Mouse (Mus musculus): ENCODE measurements at regions not wholly inside any gene's neighbourhood (a gene's known extent, or its start where the extent isn't known, plus 50 kb on each side); places are given as distances from the start of the nearest gene placed in this dataset.
"Not testable (repeated sequence)": the region's sequence is repeated elsewhere in the genome, so short reads cannot be mapped to it uniquely, and the experiment has no call there.

- Histone ChIP-seq H3K4me3 (replicated peaks; ENCODE audit: low read depth, low read length) (no peak overlapping the region), H3K4me1 (ENCODE audit: control insufficient read depth, insufficient read depth, low read length) (no peaks in the 10 kb centered on the region), H3K9me3 (ENCODE audit: control insufficient read depth, low read length) (no peaks in the 10 kb centered on the region), H3K4me2 (ENCODE audit: low read length) (no peak overlapping the region), H3K36me3 (ENCODE audit: control insufficient read depth, insufficient read depth, low read length) (no peaks in the 10 kb centered on the region), H3K27ac (replicated peaks; ENCODE audit: low read depth, low read length) (no peak overlapping the region), H3K9ac (replicated peaks; ENCODE audit: low read length) (no peak overlapping the region), H3K27me3 (ENCODE audit: control insufficient read depth, insufficient read depth, low read length) (no peaks in the 10 kb centered on the region)
- ATAC-seq (ENCODE audit: low FRiP score, low TSS enrichment) (no peak), DNase-seq (no peak)
- WGBS = 88% methylated on average over 5 of the region's 5 CpGs
These were observed 227.4 kb upstream of the Gpc6 start for GRCm38 (mm10) chr14:116697675-116698074.

- Histone ChIP-seq H3K9ac (replicated peaks; ENCODE audit: low read length) (no peak overlapping the region), H3K9me3 (ENCODE audit: control insufficient read depth, low read length) (no peaks in the 10 kb centered on the region), H3K36me3 (ENCODE audit: control insufficient read depth, insufficient read depth, low read length) (no peaks in the 10 kb centered on the region), H3K27ac (replicated peaks; ENCODE audit: low read depth, low read length) (no peak overlapping the region), H3K4me2 (ENCODE audit: low read length) (no peak overlapping the region), H3K27me3 (ENCODE audit: control insufficient read depth, insufficient read depth, low read length) (no peaks in the 10 kb centered on the region), H3K4me3 (replicated peaks; ENCODE audit: low read depth, low read length) (no peak overlapping the region), H3K4me1 (ENCODE audit: control insufficient read depth, insufficient read depth, low read length) (no peaks in the 10 kb centered on the region)
- ATAC-seq (ENCODE audit: low FRiP score, low TSS enrichment) = no peak
- DNase-seq = no peak
- 70% methylated on average over 7 of the region's 7 CpGs for WGBS
These were observed 226.7 kb upstream of the Gpc6 start for GRCm38 (mm10) chr14:116698437-116698836.

DNA sequence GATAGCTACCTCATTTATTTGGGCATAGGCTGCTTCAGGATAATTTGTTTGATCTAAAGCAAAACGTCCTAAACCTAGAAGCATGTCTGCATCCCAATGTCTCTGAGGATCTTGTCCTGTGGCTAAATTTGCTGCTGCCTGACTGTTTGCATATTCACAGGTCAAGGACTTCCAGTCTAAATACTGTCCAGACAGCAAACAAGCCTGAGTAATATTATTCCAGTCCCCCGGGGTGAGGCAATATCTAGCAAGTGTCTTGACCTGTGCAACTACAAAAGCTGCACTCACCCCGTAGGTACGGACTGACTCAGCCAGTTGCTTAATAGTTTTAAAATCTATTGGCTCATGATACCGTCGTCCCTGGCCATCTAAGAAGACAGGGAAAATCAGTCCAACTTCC is 190.5 kb upstream of the Gpc6 start:
- not testable (repeated sequence) for H3K27me3 ChIP-seq (ENCODE audit: control insufficient read depth, insufficient read depth, low read length); DNase-seq; H3K4me3 ChIP-seq (replicated peaks; ENCODE audit: low read depth, low read length); H3K27ac ChIP-seq (replicated peaks; ENCODE audit: low read depth, low read length); ATAC-seq (ENCODE audit: low FRiP score, low TSS enrichment); H3K4me2 ChIP-seq (ENCODE audit: low read length); H3K9me3 ChIP-seq (ENCODE audit: control insufficient read depth, low read length); H3K9ac ChIP-seq (replicated peaks; ENCODE audit: low read length); H3K4me1 ChIP-seq (ENCODE audit: control insufficient read depth, insufficient read depth, low read length); H3K36me3 ChIP-seq (ENCODE audit: control insufficient read depth, insufficient read depth, low read length)
- WGBS = 86% methylated on average over 6 of the region's 6 CpGs

- Histone ChIP-seq H3K36me3 (ENCODE audit: control insufficient read depth, insufficient read depth, low read length) (no peaks in the 10 kb centered on the region), H3K4me1 (ENCODE audit: control insufficient read depth, insufficient read depth, low read length) (no peaks in the 10 kb centered on the region), H3K9me3 (ENCODE audit: control insufficient read depth, low read length) (no peaks in the 10 kb centered on the region), H3K27me3 (ENCODE audit: control insufficient read depth, insufficient read depth, low read length) (no peaks in the 10 kb centered on the region), H3K9ac (replicated peaks; ENCODE audit: low read length) (no peak overlapping the region), H3K4me2 (ENCODE audit: low read length) (no peak overlapping the region), H3K27ac (replicated peaks; ENCODE audit: low read depth, low read length) (no peak overlapping the region), H3K4me3 (replicated peaks; ENCODE audit: low read depth, low read length) (no peak overlapping the region)
- 78% methylated on average over 7 of the region's 7 CpGs for WGBS
- peak; percentile 9 for DNase-seq
- ATAC-seq (ENCODE audit: low FRiP score, low TSS enrichment) = no peak
These were observed 170.5 kb upstream of the Gpc6 start for GRCm38 (mm10) chr14:116754438-116755157.

DNA sequence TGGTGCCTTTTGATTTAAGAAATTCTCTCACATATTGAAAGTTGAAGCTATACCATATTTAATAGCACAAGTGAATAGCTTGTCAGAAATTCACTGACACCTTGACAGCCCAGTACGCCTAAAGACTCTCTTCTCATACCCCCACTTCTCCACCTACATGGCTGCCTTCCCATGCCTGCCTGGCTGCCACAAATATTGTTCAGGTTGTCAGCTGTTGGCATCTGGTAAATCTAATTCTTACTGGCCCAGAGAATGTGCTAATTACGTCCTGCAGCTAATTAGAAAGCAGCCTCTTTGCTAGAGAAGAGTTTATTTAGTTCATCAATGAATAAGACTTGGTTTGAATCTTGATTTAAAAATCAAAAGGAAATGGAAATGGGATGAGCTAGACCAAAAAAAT is 163.7 kb upstream of the Gpc6 start:
- Histone ChIP-seq H3K4me2 (ENCODE audit: low read length) (no peak overlapping the region), H3K27me3 (ENCODE audit: control insufficient read depth, insufficient read depth, low read length) (no peaks in the 10 kb centered on the region), H3K9me3 (ENCODE audit: control insufficient read depth, low read length) (no peaks in the 10 kb centered on the region), H3K27ac (replicated peaks; ENCODE audit: low read depth, low read length) (no peak overlapping the region), H3K4me3 (replicated peaks; ENCODE audit: low read depth, low read length) (no peak overlapping the region), H3K36me3 (ENCODE audit: control insufficient read depth, insufficient read depth, low read length) (no peaks in the 10 kb centered on the region), H3K4me1 (ENCODE audit: control insufficient read depth, insufficient read depth, low read length) (no peaks in the 10 kb centered on the region), H3K9ac (replicated peaks; ENCODE audit: low read length) (no peak overlapping the region)
- DNase-seq = no peak
- 71% methylated on average over 2 of the region's 2 CpGs for WGBS
- no peak for ATAC-seq (ENCODE audit: low FRiP score, low TSS enrichment)

- ATAC-seq (ENCODE audit: low FRiP score, low TSS enrichment) = no peak
- DNase-seq = no peak
- Histone ChIP-seq H3K36me3 (ENCODE audit: control insufficient read depth, insufficient read depth, low read length) (no peaks in the 10 kb centered on the region), H3K4me2 (ENCODE audit: low read length) (no peak overlapping the region), H3K4me1 (ENCODE audit: control insufficient read depth, insufficient read depth, low read length) (no peaks in the 10 kb centered on the region), H3K4me3 (replicated peaks; ENCODE audit: low read depth, low read length) (no peak overlapping the region), H3K9ac (replicated peaks; ENCODE audit: low read length) (no peak overlapping the region), H3K27me3 (ENCODE audit: control insufficient read depth, insufficient read depth, low read length) (no peaks in the 10 kb centered on the region), H3K9me3 (ENCODE audit: control insufficient read depth, low read length) (no peaks in the 10 kb centered on the region), H3K27ac (replicated peaks; ENCODE audit: low read depth, low read length) (no peak overlapping the region)
- WGBS = 89% methylated on average over 4 of the region's 4 CpGs
These were observed 154.0 kb upstream of the Gpc6 start for GRCm38 (mm10) chr14:116771120-116771519.

DNA sequence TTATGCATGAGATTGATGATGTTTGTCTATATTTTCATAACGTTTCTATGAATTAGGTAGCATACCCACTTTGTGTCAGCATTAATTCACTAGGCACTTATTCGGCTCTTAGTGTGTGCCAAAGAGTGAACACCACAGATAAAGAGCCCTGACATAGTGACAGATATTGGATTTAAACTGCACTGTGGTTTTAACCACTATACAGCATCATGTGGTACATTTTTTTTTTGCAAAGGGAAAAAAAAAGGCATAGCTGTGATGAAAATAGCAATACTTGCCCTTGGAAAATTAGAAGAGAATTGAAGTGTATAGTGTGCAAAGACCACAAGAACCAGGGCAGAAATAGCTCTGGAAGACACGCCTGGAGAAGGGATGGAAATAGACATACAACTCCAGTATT is 153.4 kb upstream of the Gpc6 start:
- DNase-seq = no peak
- no peaks in the 10 kb centered on the region for H3K4me1 ChIP-seq (ENCODE audit: control insufficient read depth, insufficient read depth, low read length)
- H3K27me3 ChIP-seq (ENCODE audit: control insufficient read depth, insufficient read depth, low read length) = no peaks in the 10 kb centered on the region
- no peak overlapping the region for H3K9ac ChIP-seq (replicated peaks; ENCODE audit: low read length)
- H3K9me3 ChIP-seq (ENCODE audit: control insufficient read depth, low read length) = no peaks in the 10 kb centered on the region
- no peak for ATAC-seq (ENCODE audit: low FRiP score, low TSS enrichment)
- no peak overlapping the region for H3K4me3 ChIP-seq (replicated peaks; ENCODE audit: low read depth, low read length)
- 85% methylated on average over 3 of the region's 3 CpGs for WGBS
- H3K4me2 ChIP-seq (ENCODE audit: low read length) = no peak overlapping the region
- H3K27ac ChIP-seq (replicated peaks; ENCODE audit: low read depth, low read length) = no peak overlapping the region
- no peaks in the 10 kb centered on the region for H3K36me3 ChIP-seq (ENCODE audit: control insufficient read depth, insufficient read depth, low read length)

DNA sequence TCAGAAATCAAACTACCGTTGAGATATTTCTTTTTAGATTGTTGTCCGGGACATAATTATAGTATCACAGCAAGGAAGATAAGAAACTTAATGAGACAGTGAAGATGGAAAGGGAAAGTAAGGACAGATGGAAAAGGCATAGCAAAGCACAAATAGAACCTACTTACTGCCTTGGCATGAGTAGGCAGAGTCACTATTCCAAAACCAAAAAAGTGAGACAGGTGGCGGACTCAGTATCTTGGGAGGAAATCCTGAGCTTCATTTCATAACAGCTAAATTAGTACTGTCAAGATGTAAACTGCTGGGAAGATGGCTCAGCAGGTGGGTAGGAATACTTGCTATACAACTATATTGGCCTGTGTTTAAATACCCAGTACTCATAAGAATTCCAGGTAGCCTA is 145.5 kb upstream of the Gpc6 start:
- no peak overlapping the region for H3K27ac ChIP-seq (replicated peaks; ENCODE audit: low read depth, low read length)
- no peaks in the 10 kb centered on the region for H3K36me3 ChIP-seq (ENCODE audit: control insufficient read depth, insufficient read depth, low read length)
- WGBS = 95% methylated on average over 3 of the region's 3 CpGs
- ATAC-seq (ENCODE audit: low FRiP score, low TSS enrichment) (no peak), DNase-seq (no peak)
- H3K9me3 ChIP-seq (ENCODE audit: control insufficient read depth, low read length) = no peaks in the 10 kb centered on the region
- H3K4me1 ChIP-seq (ENCODE audit: control insufficient read depth, insufficient read depth, low read length) = no peaks in the 10 kb centered on the region
- H3K4me2 ChIP-seq (ENCODE audit: low read length) = no peak overlapping the region
- no peaks in the 10 kb centered on the region for H3K27me3 ChIP-seq (ENCODE audit: control insufficient read depth, insufficient read depth, low read length)
- no peak overlapping the region for H3K4me3 ChIP-seq (replicated peaks; ENCODE audit: low read depth, low read length)
- no peak overlapping the region for H3K9ac ChIP-seq (replicated peaks; ENCODE audit: low read length)

DNA sequence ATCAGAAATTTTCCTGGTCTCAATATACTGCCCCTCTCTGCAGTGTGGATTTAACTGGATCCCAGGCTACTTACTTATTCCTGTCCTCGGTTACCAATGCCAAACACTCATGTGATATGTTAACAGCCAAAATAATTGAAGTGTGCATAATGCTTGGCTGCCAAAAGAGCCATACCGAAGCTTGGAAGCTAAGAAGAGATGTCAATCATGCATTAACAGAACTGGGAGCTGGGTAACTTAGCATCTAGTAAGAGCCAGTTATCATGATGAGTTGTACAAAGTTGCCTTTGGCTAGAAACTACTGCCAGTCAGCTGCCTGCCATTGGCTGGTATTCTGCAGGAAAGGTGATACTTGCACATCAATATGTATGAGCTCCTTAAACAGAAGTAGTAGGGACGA is 141.3 kb upstream of the Gpc6 start:
- 54% methylated on average over 3 of the region's 3 CpGs for WGBS
- H3K9ac ChIP-seq (replicated peaks; ENCODE audit: low read length) = no peak overlapping the region
- H3K36me3 ChIP-seq (ENCODE audit: control insufficient read depth, insufficient read depth, low read length) = no peaks in the 10 kb centered on the region
- H3K27ac ChIP-seq (replicated peaks; ENCODE audit: low read depth, low read length) = no peak overlapping the region
- ATAC-seq (ENCODE audit: low FRiP score, low TSS enrichment) (no peak), DNase-seq (no peak)
- H3K9me3 ChIP-seq (ENCODE audit: control insufficient read depth, low read length) = no peaks in the 10 kb centered on the region
- no peak overlapping the region for H3K4me3 ChIP-seq (replicated peaks; ENCODE audit: low read depth, low read length)
- H3K27me3 ChIP-seq (ENCODE audit: control insufficient read depth, insufficient read depth, low read length) = no peaks in the 10 kb centered on the region
- no peaks in the 10 kb centered on the region for H3K4me1 ChIP-seq (ENCODE audit: control insufficient read depth, insufficient read depth, low read length)
- no peak overlapping the region for H3K4me2 ChIP-seq (ENCODE audit: low read length)
